Comparison of ENCODE assay signal across 18 mouse cellular contexts in genomic region chr13:54326686-54327447, GRCm38 (mm10). TPM values are rescaled to one million over a fixed set of nuclear protein-coding genes. Genes with fewer than 3 reads are reported as not detected.
DNase-seq lines count a peak whose midpoint lies in the region; ATAC-seq and TF ChIP-seq lines count a peak whose summit lies in the region.
"Had no signal": no experiment of that assay in that cellular context is flagged by ENCODE, and none has a peak within 500 bp of the region (broad histone marks: within the 10 kb centered on the region; RNA-seq: fewer than 3 reads in every experiment).

No protein-coding gene starts in this region.

- 0 out of 2 replicates have a peak, but pooled peaks have one; percentile 24 for TF ChIP-seq CTCF in lung, embryonic 14.5 days (IDR thresholded peaks at IDR 0.05; ENCODE audit: low read depth)

- no peak for ATAC-seq in forebrain, embryonic 14.5 days
- no peak for ATAC-seq in lung, embryonic 14.5 days (ENCODE audit: insufficient read depth)
- ATAC-seq in hindbrain, embryonic 15.5 days (ENCODE audit: low FRiP score, low read depth), result no peak
- ATAC-seq in midbrain, embryonic 16.5 days, result no peak
- no peak for ATAC-seq in monocyte, adult 5-6 weeks (replicated peaks; ENCODE audit: insufficient number of reproducible peaks, low FRiP score, low TSS enrichment, poor library complexity, severe bottlenecking)

- 86% methylated on average over 6 of the region's 6 CpGs for WGBS in forebrain, embryonic 10.5 days
- WGBS in forebrain, embryonic 14.5 days, result 91% methylated on average over 6 of the region's 6 CpGs
- WGBS in lung, embryonic 14.5 days, result 86% methylated on average over 6 of the region's 6 CpGs
- 90% methylated on average over 6 of the region's 6 CpGs for whole genome bisulfite sequencing in hindbrain, embryonic 15.5 days
- 88% methylated on average over 6 of the region's 6 CpGs for WGBS in midbrain, embryonic 16.5 days

- H3K4me3 ChIP-seq in forebrain, embryonic 10.5 days, result no peak overlapping the region
- H3K4me3 ChIP-seq in forebrain, embryonic 14.5 days (ENCODE audit: low read depth, low read length), result no peak overlapping the region
- H3K4me3 ChIP-seq in lung, embryonic 14.5 days (ENCODE audit: low read depth, low read length), result no peak overlapping the region
- H3K4me3 ChIP-seq in hindbrain, embryonic 15.5 days, result no peak overlapping the region
- no peak overlapping the region for H3K4me3 ChIP-seq in midbrain, embryonic 16.5 days (ENCODE audit: low read depth, low read length)
- H3K4me3 ChIP-seq: erythroblast, embryonic 14.5 days; myocyte had no signal

- H3K27ac ChIP-seq in forebrain, embryonic 10.5 days, result peak overlapping the region; percentile 48
- no peak overlapping the region for H3K27ac ChIP-seq in forebrain, embryonic 14.5 days (ENCODE audit: low read depth, low read length)
- H3K27ac ChIP-seq in lung, embryonic 14.5 days (ENCODE audit: low read depth), result no peak overlapping the region
- H3K27ac ChIP-seq in hindbrain, embryonic 15.5 days (replicated peaks), result peak overlapping the region; percentile 52; the same call in 1 of the 2 replicates
- H3K27ac ChIP-seq in midbrain, embryonic 16.5 days (ENCODE audit: low read length), result peak overlapping the region; percentile 61

- H3K27me3 ChIP-seq in forebrain, embryonic 10.5 days (ENCODE audit: poor library complexity, severe bottlenecking), result peaks cover 21% of the 10 kb centered on the region
- no peaks in the 10 kb centered on the region for H3K27me3 ChIP-seq in forebrain, embryonic 14.5 days (replicated peaks; ENCODE audit: control insufficient read depth, insufficient read depth, low read length)
- H3K27me3 ChIP-seq in lung, embryonic 14.5 days (ENCODE audit: insufficient read depth, low read length), result no peaks in the 10 kb centered on the region
- H3K27me3 ChIP-seq in hindbrain, embryonic 15.5 days, result no peaks in the 10 kb centered on the region
- H3K27me3 ChIP-seq in midbrain, embryonic 16.5 days (ENCODE audit: control insufficient read depth, insufficient read depth, low read depth, low read length), result no peaks in the 10 kb centered on the region

- H3K36me3 ChIP-seq in forebrain, embryonic 10.5 days (replicated peaks), result no peaks in the 10 kb centered on the region
- H3K36me3 ChIP-seq in forebrain, embryonic 14.5 days (ENCODE audit: control insufficient read depth, insufficient read depth, low read length), result no peaks in the 10 kb centered on the region
- H3K36me3 ChIP-seq in lung, embryonic 14.5 days (ENCODE audit: insufficient read depth), result no peaks in the 10 kb centered on the region
- H3K36me3 ChIP-seq in hindbrain, embryonic 15.5 days, result no peaks in the 10 kb centered on the region
- H3K36me3 ChIP-seq in midbrain, embryonic 16.5 days (ENCODE audit: control insufficient read depth, insufficient read depth, low read length), result no peaks in the 10 kb centered on the region

- H3K9me3 ChIP-seq in forebrain, embryonic 10.5 days, result no peaks in the 10 kb centered on the region
- no peaks in the 10 kb centered on the region for H3K9me3 ChIP-seq in forebrain, embryonic 14.5 days (replicated peaks; ENCODE audit: control insufficient read depth, low read length)
- H3K9me3 ChIP-seq in lung, embryonic 14.5 days (ENCODE audit: low read depth, low read length), result no peaks in the 10 kb centered on the region
- H3K9me3 ChIP-seq in hindbrain, embryonic 15.5 days, result no peaks in the 10 kb centered on the region
- no peaks in the 10 kb centered on the region for H3K9me3 ChIP-seq in midbrain, embryonic 16.5 days (replicated peaks; ENCODE audit: control insufficient read depth, low read length, poor library complexity, severe bottlenecking)

- H3K4me1 ChIP-seq in forebrain, embryonic 10.5 days, result peaks cover 85% of the 10 kb centered on the region
- H3K4me1 ChIP-seq in forebrain, embryonic 14.5 days (ENCODE audit: control insufficient read depth, insufficient read depth, low read length), result peaks cover 37% of the 10 kb centered on the region
- H3K4me1 ChIP-seq in lung, embryonic 14.5 days (ENCODE audit: insufficient read depth), result peaks cover 14% of the 10 kb centered on the region; the same call in 1 of the 2 replicates
- peaks cover 56% of the 10 kb centered on the region for H3K4me1 ChIP-seq in hindbrain, embryonic 15.5 days (replicated peaks)
- H3K4me1 ChIP-seq in midbrain, embryonic 16.5 days (ENCODE audit: control insufficient read depth, insufficient read depth, low read length), result peaks cover 39% of the 10 kb centered on the region

- H3K9ac ChIP-seq in forebrain, embryonic 14.5 days (ENCODE audit: low read length), result no peak overlapping the region
- H3K9ac ChIP-seq in lung, embryonic 14.5 days, result no peak overlapping the region
- no peak overlapping the region for H3K9ac ChIP-seq in hindbrain, embryonic 15.5 days
- H3K9ac ChIP-seq in midbrain, embryonic 16.5 days (ENCODE audit: low read depth, low read length), result no peak overlapping the region

- H3K4me2 ChIP-seq in forebrain, embryonic 14.5 days (ENCODE audit: low read length), result no peak overlapping the region
- H3K4me2 ChIP-seq in lung, embryonic 14.5 days, result no peak overlapping the region
- H3K4me2 ChIP-seq in hindbrain, embryonic 15.5 days, result no peak overlapping the region
- H3K4me2 ChIP-seq in midbrain, embryonic 16.5 days (ENCODE audit: low read length), result no peak overlapping the region

- DNase-seq in forebrain, embryonic 10.5 days (ENCODE audit: extremely low spot score, low spot score), result no peak
- DNase-seq in forebrain, embryonic 14.5 days (ENCODE audit: low spot score), result no peak
- no peak for DNase-seq in lung, embryonic 14.5 days
- no peak for DNase-seq in lung, postnatal 10 days
- no peak for DNase-seq in gastrocnemius, postnatal 4 days (ENCODE audit: low spot score in 2 of 2)
- DNase-seq: adrenal gland, postnatal 25 days; cerebellum, adult 2 months; heart, postnatal 4 days; kidney, adult 2 months; kidney, postnatal 25 days; layer of hippocampus, postnatal 36 days; lung, adult 2 months; thymus, adult 18-20 months had no signal

RNA-seq across cellular contexts. Expression of gene Cplx2, which starts 44.3 kb away (rescaled TPM):
- 5.5 TPM in 2 replicates for polyA plus RNA-seq in forebrain, embryonic 10.5 days (2016; fragmentation: Nextera tagmentation; extraction: Ambion mirVana)
- 23.4 and 25.7 TPM in 2 replicates for polyA plus RNA-seq in forebrain, embryonic 14.5 days (2014; fragmentation: Nextera tagmentation; extraction: Ambion mirVana)
- polyA plus RNA-seq in lung, embryonic 14.5 days (2014; fragmentation: Nextera tagmentation; extraction: Ambion mirVana), result 12.2 TPM in 2 replicates
- polyA plus RNA-seq in hindbrain, embryonic 15.5 days (2015; fragmentation: Nextera tagmentation; extraction: Ambion mirVana), result 27.9 and 31.2 TPM in 2 replicates
- 25.8 and 30.8 TPM in 2 replicates for polyA plus RNA-seq in midbrain, embryonic 16.5 days (2015; fragmentation: Nextera tagmentation; extraction: Ambion mirVana)
- 10 to 100 TPM; 12.8 to 13.4 TPM for total RNA-seq in gastrocnemius, postnatal 4 days (2021)
- 0.19 to 0.85 TPM in 2 of 3 replicates, not detected in the other for total RNA-seq in monocyte, adult 5-6 weeks (2017)

Comparison
In these comparisons a context has a peak if more than half of its experiments do, and no peak if none do; other contexts are left out.
1. H3K27ac ChIP-seq: peak in forebrain, embryonic 10.5 days (single experiment), hindbrain, embryonic 15.5 days (single experiment) and midbrain, embryonic 16.5 days (single experiment); none in forebrain, embryonic 14.5 days (single experiment) and lung, embryonic 14.5 days (single experiment).